Mouse (Mus musculus): Measurements from ENCODE around the gene Celf5. TPM values are rescaled to one million over a fixed set of nuclear protein-coding genes. Genes with fewer than 3 reads are reported as not detected.

The Celf5 gene
- total and polyA plus RNA-seq, 2 experiments: not detected

DNA sequence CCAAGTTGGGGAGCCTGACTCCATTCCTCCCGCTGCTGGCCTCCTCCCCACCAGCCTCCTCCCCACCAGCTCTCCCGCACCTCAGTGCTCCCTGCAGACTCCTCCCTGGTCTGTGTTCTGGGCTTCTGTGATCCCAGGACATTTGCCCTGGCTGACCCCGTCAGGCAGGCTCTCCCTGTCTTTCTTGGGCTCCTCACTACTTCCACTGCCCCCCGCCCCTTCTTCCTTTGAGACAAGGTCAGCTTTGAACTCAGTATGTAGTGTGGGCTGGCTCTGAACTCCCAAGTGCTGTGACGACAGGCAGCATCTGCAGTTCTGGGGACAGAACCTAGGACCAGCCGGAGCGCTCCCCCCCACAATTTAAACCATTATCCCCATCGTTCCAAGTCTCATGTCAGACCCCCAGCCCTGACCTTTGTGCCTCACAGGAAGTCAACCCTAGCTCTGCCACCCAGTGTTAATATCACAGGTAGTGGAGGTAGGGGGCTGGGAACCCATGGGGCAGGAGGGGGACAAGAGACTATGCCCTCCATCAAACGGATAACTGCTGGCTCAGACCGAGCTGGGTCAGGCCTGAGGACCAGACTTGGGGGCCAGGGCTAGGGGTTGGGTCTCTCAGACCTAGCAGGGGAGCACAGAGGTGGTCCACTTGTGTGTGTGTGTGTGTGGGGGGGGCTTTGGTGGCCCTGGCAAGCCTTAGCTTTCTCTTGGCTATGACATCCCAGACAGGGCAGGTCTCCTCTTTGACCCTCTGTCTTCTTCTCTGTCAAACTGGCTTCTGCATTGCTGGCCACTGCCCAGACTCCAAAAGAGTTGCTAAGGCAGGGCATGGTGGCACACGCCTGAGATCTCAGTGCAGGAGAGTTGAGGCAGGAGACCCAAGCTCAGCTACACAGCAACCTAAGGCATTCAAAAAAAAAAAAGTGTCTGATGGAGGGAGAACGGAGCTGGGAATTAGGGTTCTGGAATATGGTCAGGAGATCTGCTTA is 65.0 kb downstream of the Celf5 start:
- Histone ChIP-seq H3K9ac (ENCODE audit: low read depth, low read length) (peak overlapping the region; percentile 39), H3K27ac (replicated peaks; ENCODE audit: insufficient read depth, low read depth, low read length) (peak overlapping the region; percentile 64), H3K4me1 (ENCODE audit: control insufficient read depth, insufficient read depth, low read length) (peaks cover 81% of the 10 kb centered on the region), H3K79me2 (ENCODE audit: control insufficient read depth, insufficient read depth, low read length) (peaks cover 61% of the 10 kb centered on the region), H3K36me3 (ENCODE audit: control insufficient read depth, insufficient read depth, low read length) (no peaks in the 10 kb centered on the region), H3K4me3 (ENCODE audit: insufficient read depth, low read depth, low read length) (no peak overlapping the region; the same call in 1 of the 2 replicates), H3K27me3 (ENCODE audit: control insufficient read depth, insufficient read depth, low read length) (no peaks in the 10 kb centered on the region)
- DNase-seq (ENCODE audit: extremely low read depth, low read depth, low spot score): no peak
- 32% methylated on average over 12 of the region's 12 CpGs for WGBS
- TF ChIP-seq POLR2A (IDR thresholded peaks at IDR 0.05; ENCODE audit: extremely low read depth, insufficient read depth, low read length) (no peak), CTCF (IDR thresholded peaks at IDR 0.05; ENCODE audit: low read depth, low read length) (no peak)

GRCm38 (mm10) chr10:81416581-81417226 is 65.8 kb downstream of the Celf5 start:
- no peak for TF ChIP-seq POLR2A (IDR thresholded peaks at IDR 0.05; ENCODE audit: extremely low read depth, insufficient read depth, low read length)
- no peak for TF ChIP-seq CTCF (IDR thresholded peaks at IDR 0.05; ENCODE audit: low read depth, low read length)
- WGBS: 16% methylated on average over 26 of the region's 26 CpGs
- Histone ChIP-seq H3K4me3 (ENCODE audit: insufficient read depth, low read depth, low read length) (peak overlapping the region; percentile 5; the same call in 1 of the 2 replicates), H3K79me2 (ENCODE audit: control insufficient read depth, insufficient read depth, low read length) (peaks cover 55% of the 10 kb centered on the region), H3K9ac (ENCODE audit: low read depth, low read length) (peak overlapping the region; percentile 39), H3K27ac (replicated peaks; ENCODE audit: insufficient read depth, low read depth, low read length) (peak overlapping the region; percentile 82), H3K36me3 (ENCODE audit: control insufficient read depth, insufficient read depth, low read length) (no peaks in the 10 kb centered on the region), H3K27me3 (ENCODE audit: control insufficient read depth, insufficient read depth, low read length) (no peaks in the 10 kb centered on the region), H3K4me1 (ENCODE audit: control insufficient read depth, insufficient read depth, low read length) (peaks cover 83% of the 10 kb centered on the region)
- peak; percentile 75 for DNase-seq (ENCODE audit: extremely low read depth, low read depth, low spot score)

DNA sequence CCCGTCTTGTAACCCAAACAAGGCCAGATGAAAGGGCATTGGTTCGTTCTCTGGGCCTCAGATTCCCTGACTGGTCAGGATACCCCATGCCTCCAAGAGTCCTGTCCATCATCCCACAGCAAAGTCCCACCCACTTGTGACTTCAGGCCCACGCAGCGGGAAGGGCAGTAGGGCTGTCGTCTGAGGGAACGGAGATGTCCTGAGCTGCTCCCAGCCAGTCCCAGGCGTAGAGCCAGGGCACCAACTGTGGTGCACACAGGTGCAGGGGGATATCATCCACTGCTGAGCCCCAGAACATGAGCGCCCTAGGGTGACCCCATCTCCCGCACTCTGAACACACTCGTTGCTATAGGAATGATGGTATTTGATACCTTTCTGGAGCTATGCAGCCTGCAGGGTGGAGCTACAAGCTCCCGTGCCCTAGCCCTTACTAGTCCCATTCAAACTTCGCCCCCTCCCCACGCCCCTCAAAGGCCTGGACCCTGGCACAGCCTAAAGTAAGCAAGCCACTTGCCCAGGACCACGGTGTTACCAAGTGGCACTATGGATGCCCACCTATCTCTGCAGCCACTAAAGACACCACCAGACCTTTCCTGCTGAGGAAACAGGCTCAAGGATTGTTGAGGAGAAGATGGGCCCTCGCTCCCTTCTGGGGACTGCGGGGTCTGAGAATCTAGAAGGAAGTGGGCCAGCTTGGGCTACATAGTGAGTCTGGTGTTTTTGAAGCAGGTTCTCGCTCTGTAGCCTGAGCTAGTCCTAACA is 66.8 kb downstream of the Celf5 start:
- peaks cover 83% of the 10 kb centered on the region for H3K4me1 ChIP-seq (ENCODE audit: control insufficient read depth, insufficient read depth, low read length)

DNA sequence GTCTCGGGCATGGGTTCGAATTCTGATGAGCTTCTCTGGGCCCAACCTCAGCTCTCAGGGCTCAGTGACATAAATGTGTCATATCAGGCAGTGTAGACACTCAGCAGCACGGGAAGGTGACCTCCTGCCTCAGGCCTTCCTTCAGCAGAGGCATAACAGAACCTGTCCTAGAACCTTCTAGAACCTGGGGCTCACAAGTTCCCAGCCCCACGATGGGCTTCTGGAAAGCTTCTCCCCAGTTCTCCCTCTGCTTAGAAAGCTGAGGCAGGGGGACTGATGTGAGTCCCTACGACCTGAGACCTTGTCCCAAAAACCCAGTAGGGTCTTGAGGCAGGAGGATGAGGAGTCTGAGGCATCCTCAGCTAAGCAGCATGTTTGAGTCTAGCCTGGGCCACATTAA is 67.4 kb downstream of the Celf5 start:
- 61% methylated on average over 5 of the region's 5 CpGs for WGBS
- peaks cover 40% of the 10 kb centered on the region for H3K79me2 ChIP-seq (ENCODE audit: control insufficient read depth, insufficient read depth, low read length)
- DNase-seq (ENCODE audit: extremely low read depth, low read depth, low spot score): no peak
- H3K4me3 ChIP-seq (ENCODE audit: insufficient read depth, low read depth, low read length): no peak overlapping the region
- peak overlapping the region; percentile 89 for H3K27ac ChIP-seq (replicated peaks; ENCODE audit: insufficient read depth, low read depth, low read length)
- no peaks in the 10 kb centered on the region for H3K36me3 ChIP-seq (ENCODE audit: control insufficient read depth, insufficient read depth, low read length)
- TF ChIP-seq POLR2A (IDR thresholded peaks at IDR 0.05; ENCODE audit: extremely low read depth, insufficient read depth, low read length) (no peak), CTCF (IDR thresholded peaks at IDR 0.05; ENCODE audit: low read depth, low read length) (no peak)
- H3K27me3 ChIP-seq (ENCODE audit: control insufficient read depth, insufficient read depth, low read length): no peaks in the 10 kb centered on the region
- H3K4me1 ChIP-seq (ENCODE audit: control insufficient read depth, insufficient read depth, low read length): peaks cover 83% of the 10 kb centered on the region
- H3K9ac ChIP-seq (ENCODE audit: low read depth, low read length): peak overlapping the region; percentile 32

More for the DNA sequence above, 66.8 kb downstream of the Celf5 start:
- WGBS: 47% methylated on average over 17 of the region's 17 CpGs
- H3K79me2 ChIP-seq (ENCODE audit: control insufficient read depth, insufficient read depth, low read length): peaks cover 46% of the 10 kb centered on the region
- H3K36me3 ChIP-seq (ENCODE audit: control insufficient read depth, insufficient read depth, low read length): no peaks in the 10 kb centered on the region
- TF ChIP-seq CTCF (IDR thresholded peaks at IDR 0.05; ENCODE audit: low read depth, low read length): no peak
- no peak for TF ChIP-seq POLR2A (IDR thresholded peaks at IDR 0.05; ENCODE audit: extremely low read depth, insufficient read depth, low read length)
- H3K9ac ChIP-seq (ENCODE audit: low read depth, low read length): peak overlapping the region; percentile 18; the same call in 1 of the 2 replicates
- no peaks in the 10 kb centered on the region for H3K27me3 ChIP-seq (ENCODE audit: control insufficient read depth, insufficient read depth, low read length)
- peak overlapping the region; percentile 89 for H3K27ac ChIP-seq (replicated peaks; ENCODE audit: insufficient read depth, low read depth, low read length)
- no peak overlapping the region for H3K4me3 ChIP-seq (ENCODE audit: insufficient read depth, low read depth, low read length)
- peak; percentile 29 for DNase-seq (ENCODE audit: extremely low read depth, low read depth, low spot score)

DNA sequence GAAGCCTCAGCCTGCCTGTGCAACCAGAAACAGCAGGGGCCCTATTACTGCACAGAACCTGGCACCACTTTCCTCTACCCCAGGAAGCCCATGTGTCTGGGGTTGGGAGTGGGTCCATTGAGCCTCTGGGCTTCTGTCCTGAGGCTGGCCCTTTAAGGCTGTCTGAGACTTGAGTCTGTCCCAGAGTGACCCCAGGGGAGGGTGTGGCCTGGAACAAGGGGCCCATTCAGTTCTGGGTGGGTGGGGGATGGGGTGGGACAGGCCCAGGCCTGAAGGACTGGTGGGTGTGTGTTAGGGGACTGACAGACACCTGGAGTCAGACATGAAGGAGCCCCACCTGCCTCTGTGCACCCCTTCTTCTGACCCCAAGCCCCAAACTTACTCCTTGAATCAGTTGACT is 67.8 kb downstream of the Celf5 start:
- TF ChIP-seq POLR2A (IDR thresholded peaks at IDR 0.05; ENCODE audit: extremely low read depth, insufficient read depth, low read length) (no peak), CTCF (IDR thresholded peaks at IDR 0.05; ENCODE audit: low read depth, low read length) (no peak)
- Histone ChIP-seq H3K36me3 (ENCODE audit: control insufficient read depth, insufficient read depth, low read length) (no peaks in the 10 kb centered on the region), H3K27ac (replicated peaks; ENCODE audit: insufficient read depth, low read depth, low read length) (peak overlapping the region; percentile 89), H3K27me3 (ENCODE audit: control insufficient read depth, insufficient read depth, low read length) (no peaks in the 10 kb centered on the region), H3K79me2 (ENCODE audit: control insufficient read depth, insufficient read depth, low read length) (peaks cover 38% of the 10 kb centered on the region; the same call in 1 of the 2 replicates), H3K4me3 (ENCODE audit: insufficient read depth, low read depth, low read length) (no peak overlapping the region), H3K4me1 (ENCODE audit: control insufficient read depth, insufficient read depth, low read length) (peaks cover 82% of the 10 kb centered on the region), H3K9ac (ENCODE audit: low read depth, low read length) (peak overlapping the region; percentile 86)
- no peak for DNase-seq (ENCODE audit: extremely low read depth, low read depth, low spot score)
